Mouse (Mus musculus) CH12.LX (cell line): Measurements from ENCODE around the gene Mtif2. TPM values are rescaled to one million over a fixed set of nuclear protein-coding genes. Genes with fewer than 3 reads are reported as not detected.

Source experiments
- DNase-seq: peaks from one replicate; pipeline ENCODE4 v3.0.0-alpha.2; 2013; ENCODE audit errors: extremely low read depth
- H3K27ac ChIP-seq: 2 replicates; pipeline ENCODE4 v1.5.1; 2012; ENCODE audit warnings: low read depth, mild to moderate bottlenecking, control low read depth, moderate library complexity; ENCODE audit not compliant: insufficient read depth
- H3K27me3 ChIP-seq: replicated peaks from 2 replicates; pipeline ENCODE3; 2012; ENCODE audit warnings: inconsistent platforms
- H3K36me3 ChIP-seq, 2 experiments: replicated peaks in 1 of 2; 2 replicates each; pipeline versions ENCODE3 to v1.6.1; 2012; ENCODE audit warnings: inconsistent platforms in 1 of 2, low read length in 1 of 2, mild to moderate bottlenecking in 1 of 2, mixed read lengths in 1 of 2, moderate library complexity in 1 of 2; ENCODE audit not compliant: control insufficient read depth in 1 of 2, insufficient read depth in 1 of 2
- H3K4me1 ChIP-seq, 2 experiments: 2 replicates each; pipeline ENCODE4 v1.6.1; 2012; ENCODE audit warnings: inconsistent platforms in 1 of 2, moderate library complexity in 1 of 2; ENCODE audit not compliant: insufficient read depth in 2 of 2, control insufficient read depth in 1 of 2
- H3K4me2 ChIP-seq: 2 replicates; pipeline ENCODE4 v1.6.1; 2012; ENCODE audit warnings: low read depth, mild to moderate bottlenecking, control low read depth; ENCODE audit not compliant: poor library complexity, insufficient read depth, severe bottlenecking
- H3K4me3 ChIP-seq, 3 experiments: fragments of 150-350 bp in 1 of 3; sonication (generic) in 1 of 3; replicated peaks in 1 of 3; 2 replicates each; pipeline versions ENCODE3 to v1.5.1; 2011 to 2012; ENCODE audit warnings: low read depth in 2 of 3, low read length in 2 of 3, mild to moderate bottlenecking in 2 of 3, moderate library complexity in 2 of 3, control low read depth in 1 of 3, improper control_type of control experiment in 1 of 3, inconsistent platforms in 1 of 3, mixed read lengths in 1 of 3; ENCODE audit not compliant: poor library complexity in 1 of 3
- H3K79me2 ChIP-seq: replicated peaks from 2 replicates; pipeline ENCODE4 v1.6.1; 2012; ENCODE audit warnings: mild to moderate bottlenecking, moderate library complexity; ENCODE audit not compliant: control insufficient read depth, poor library complexity, insufficient read depth, severe bottlenecking; ENCODE audit errors: extremely low read depth
- H3K9ac ChIP-seq: 2 replicates; pipeline ENCODE4 v1.6.1; 2012; ENCODE audit warnings: low read depth, mild to moderate bottlenecking, control low read depth, moderate library complexity; ENCODE audit not compliant: insufficient read depth
- H3K9me3 ChIP-seq: replicated peaks from 2 replicates; pipeline ENCODE3; 2012; ENCODE audit warnings: low read length, inconsistent platforms, mixed read lengths
- BHLHE40 ChIP-seq: IDR thresholded peaks from 2 replicates; pipeline ENCODE4 v1.6.1; 2011; ENCODE audit warnings: mild to moderate bottlenecking, low read depth, low read length, improper control_type of control experiment
- CHD1 ChIP-seq: IDR thresholded peaks from 2 replicates; pipeline ENCODE4 v1.6.1; 2012; ENCODE audit warnings: low read depth, low read length, improper control_type of control experiment, inconsistent platforms
- CHD2 ChIP-seq: IDR thresholded peaks from 2 replicates; pipeline ENCODE4 v1.6.1; 2011; ENCODE audit warnings: low read length, improper control_type of control experiment
- CTCF ChIP-seq, 2 experiments: IDR thresholded peaks in 1 of 2; conservative IDR thresholded peaks in 1 of 2; 2 replicates each; pipeline ENCODE4 v1.5.1; 2011 to 2012; ENCODE audit warnings: low read depth in 2 of 2, low read length in 2 of 2, improper control_type of control experiment in 1 of 2, inconsistent platforms in 1 of 2, mild to moderate bottlenecking in 1 of 2, moderate library complexity in 1 of 2
- E2F4 ChIP-seq: IDR thresholded peaks from 2 replicates; pipeline ENCODE4 v1.6.1; 2011; ENCODE audit warnings: low read depth, low read length, improper control_type of control experiment; ENCODE audit not compliant: insufficient replicate concordance
- ELF1 ChIP-seq: IDR thresholded peaks from 2 replicates; pipeline ENCODE4 v1.6.1; 2014; ENCODE audit warnings: low read depth, mild to moderate bottlenecking, inconsistent platforms, low read length, improper control_type of control experiment
- EP300 ChIP-seq: IDR thresholded peaks from 2 replicates; pipeline ENCODE4 v1.6.1; 2011; ENCODE audit warnings: low read length, improper control_type of control experiment
- ETS1 ChIP-seq: conservative IDR thresholded peaks from 2 replicates; pipeline ENCODE4 v1.6.1; 2012; ENCODE audit warnings: low read depth, mild to moderate bottlenecking, inconsistent platforms, low read length, improper control_type of control experiment, moderate library complexity
- GABPA ChIP-seq: IDR thresholded peaks from 2 replicates; pipeline ENCODE4 v1.6.1; 2012; ENCODE audit warnings: low read depth, low read length, improper control_type of control experiment, inconsistent platforms; ENCODE audit not compliant: insufficient replicate concordance
- HCFC1 ChIP-seq: IDR thresholded peaks from 2 replicates; pipeline ENCODE4 v1.6.1; 2012; ENCODE audit warnings: low read depth, mild to moderate bottlenecking, inconsistent platforms, low read length, improper control_type of control experiment
- IRF4 ChIP-seq: IDR thresholded peaks from 2 replicates; pipeline ENCODE4 v1.6.1; 2014; ENCODE audit warnings: low read depth, mild to moderate bottlenecking, inconsistent platforms, low read length, improper control_type of control experiment
- JUN ChIP-seq: IDR thresholded peaks from 2 replicates; pipeline ENCODE4 v1.6.1; 2011; ENCODE audit warnings: low read depth, mild to moderate bottlenecking, low read length, improper control_type of control experiment, moderate library complexity; ENCODE audit not compliant: insufficient read depth
- JUND ChIP-seq: conservative IDR thresholded peaks from 2 replicates; pipeline ENCODE4 v1.6.1; 2011; ENCODE audit warnings: low read depth, low read length, improper control_type of control experiment
- KAT2A ChIP-seq: IDR thresholded peaks from 2 replicates; pipeline ENCODE4 v1.6.1; 2012; ENCODE audit warnings: low read length, improper control_type of control experiment, inconsistent platforms; ENCODE audit not compliant: insufficient replicate concordance
- MAFK ChIP-seq: IDR thresholded peaks from 2 replicates; pipeline ENCODE4 v1.6.1; 2011; ENCODE audit warnings: low read length, improper control_type of control experiment; ENCODE audit not compliant: insufficient replicate concordance
- MAX ChIP-seq: IDR thresholded peaks from 2 replicates; pipeline ENCODE4 v1.6.1; 2011; ENCODE audit warnings: low read length, improper control_type of control experiment
- MAZ ChIP-seq: IDR thresholded peaks from 2 replicates; pipeline ENCODE4 v1.6.1; 2012; ENCODE audit warnings: low read depth, mild to moderate bottlenecking, inconsistent platforms, low read length, improper control_type of control experiment, moderate library complexity
- MEF2A ChIP-seq: IDR thresholded peaks from 2 replicates; pipeline ENCODE4 v1.6.1; 2014; ENCODE audit warnings: low read depth, mild to moderate bottlenecking, inconsistent platforms, low read length, improper control_type of control experiment, borderline replicate concordance
- MXI1 ChIP-seq: IDR thresholded peaks from 2 replicates; pipeline ENCODE4 v1.6.1; 2011; ENCODE audit warnings: mild to moderate bottlenecking, low read depth, low read length, improper control_type of control experiment
- MYC ChIP-seq: IDR thresholded peaks from 2 replicates; pipeline ENCODE4 v1.6.1; 2011; ENCODE audit warnings: low read depth, mild to moderate bottlenecking, improper control_type of control experiment, low read length
- NELFE ChIP-seq: IDR thresholded peaks from 2 replicates; pipeline ENCODE4 v1.6.1; 2011; ENCODE audit warnings: low read depth, low read length, improper control_type of control experiment
- NRF1 ChIP-seq: IDR thresholded peaks from 2 replicates; pipeline ENCODE4 v1.6.1; 2014; ENCODE audit warnings: low read depth, mild to moderate bottlenecking, inconsistent platforms, low read length, improper control_type of control experiment, moderate library complexity
- PAX5 ChIP-seq: IDR thresholded peaks from 2 replicates; pipeline ENCODE4 v1.6.1; 2012; ENCODE audit warnings: low read length, inconsistent platforms, mixed read lengths
- POLR2A ChIP-seq: IDR thresholded peaks from 2 replicates; pipeline ENCODE4 v1.6.1; 2011; ENCODE audit warnings: low read depth, mild to moderate bottlenecking, improper control_type of control experiment, low read length
- POLR2AphosphoS2 ChIP-seq: IDR thresholded peaks from 2 replicates; pipeline ENCODE4 v1.6.1; 2011; ENCODE audit warnings: low read depth, low read length, improper control_type of control experiment
- RAD21 ChIP-seq: IDR thresholded peaks from 2 replicates; pipeline ENCODE4 v1.6.1; 2011; ENCODE audit warnings: low read depth, mild to moderate bottlenecking, low read length, improper control_type of control experiment, moderate library complexity
- RCOR1 ChIP-seq: conservative IDR thresholded peaks from 2 replicates; pipeline ENCODE4 v1.6.1; 2012; ENCODE audit warnings: low read depth, mild to moderate bottlenecking, inconsistent platforms, low read length, improper control_type of control experiment
- SIN3A ChIP-seq: IDR thresholded peaks from 2 replicates; pipeline ENCODE4 v1.6.1; 2012; ENCODE audit warnings: low read length, improper control_type of control experiment, inconsistent platforms
- SMC3 ChIP-seq: IDR thresholded peaks from 2 replicates; pipeline ENCODE4 v1.6.1; 2011; ENCODE audit warnings: low read depth, low read length, improper control_type of control experiment
- TBP ChIP-seq: conservative IDR thresholded peaks from 2 replicates; pipeline ENCODE4 v1.6.1; 2011; ENCODE audit warnings: low read depth, low read length, improper control_type of control experiment
- TCF12 ChIP-seq: IDR thresholded peaks from 2 replicates; pipeline ENCODE4 v1.6.1; 2014; ENCODE audit warnings: low read depth, mild to moderate bottlenecking, inconsistent platforms, low read length, improper control_type of control experiment
- UBTF ChIP-seq: IDR thresholded peaks from 2 replicates; pipeline ENCODE4 v1.6.1; 2012; ENCODE audit warnings: low read depth, mild to moderate bottlenecking, inconsistent platforms, low read length, improper control_type of control experiment, moderate library complexity
- USF1 ChIP-seq: IDR thresholded peaks from 2 replicates; pipeline ENCODE4 v1.6.1; 2014; ENCODE audit warnings: low read depth, mild to moderate bottlenecking, inconsistent platforms, low read length, improper control_type of control experiment
- USF2 ChIP-seq: conservative IDR thresholded peaks from 2 replicates; pipeline ENCODE4 v1.6.1; 2011; ENCODE audit warnings: low read depth, low read length, improper control_type of control experiment
- ZKSCAN1 ChIP-seq: IDR thresholded peaks from 2 replicates; pipeline ENCODE4 v1.6.1; 2012; ENCODE audit warnings: low read depth, inconsistent platforms, low read length, improper control_type of control experiment, borderline replicate concordance
- ZMIZ1 ChIP-seq: IDR thresholded peaks from 2 replicates; pipeline ENCODE4 v1.6.1; 2012; ENCODE audit warnings: low read depth, mild to moderate bottlenecking, inconsistent platforms, low read length, improper control_type of control experiment
- ZNF384 ChIP-seq: IDR thresholded peaks from 2 replicates; pipeline ENCODE4 v1.6.1; 2012; ENCODE audit warnings: low read depth, low read length, improper control_type of control experiment, inconsistent platforms
- dilution Hi-C: fragments of 300-500 bp; cut with MboI; formaldehyde crosslinking; loops from 2 replicates; pipeline ENCODE4 v1.14.3; 2020; ENCODE audit warnings: low sequenced_read_pairs; ENCODE audit not compliant: extremely low pct_unique_long_range_greater_than_20kb, extremely low pct_ligation_motif_present
- in situ Hi-C: fragments of 300-500 bp; cut with MboI; formaldehyde crosslinking; loops from 3 replicates; pipeline ENCODE4 v1.14.3; 2019; ENCODE audit warnings: low sequenced_read_pairs, low pct_ligation_motif_present, low pct_unique_long_range_greater_than_20kb, mixed read lengths
- polyA plus RNA-seq: library from polyadenylated mRNA; unstranded; fragments of >175 nt; gene quantifications from 2 replicates; pipeline ENCODE4 v1.2.1, GENCODE M21; 2012; ENCODE audit warnings: low read depth; ENCODE audit not compliant: insufficient read length
- total RNA-seq, 2 experiments: library from RNA; depleted of rRNA; stranded (reverse); fragments of 300-350 nt in 1 of 2; fragments of >200 nt in 1 of 2; gene quantifications; 2 replicates each; pipeline ENCODE4 v1.2.3; 2012 to 2014

Mtif2 gene
- 38.3 and 41.6 TPM in 2 replicates for total RNA-seq (2012; rRNA removed)
- total RNA-seq (2014; rRNA removed) = 68.9 and 84.0 TPM in 2 replicates
- 41.7 and 47.0 TPM in 2 replicates for polyA plus RNA-seq

- H3K4me1 ChIP-seq = peaks cover 4 to 27% of the 10 kb centered on the region in 2 experiments
- dilution Hi-C loops = no loop called here
- TF ChIP-seq ZMIZ1 = peak; percentile 96
- no peak for TF ChIP-seq PAX5
- no peak for TF ChIP-seq RAD21
- TF ChIP-seq ZNF384 = peak; percentile 79
- peak; percentile 83 for TF ChIP-seq MYC
- no peak for TF ChIP-seq USF2
- TF ChIP-seq UBTF = no peak
- TF ChIP-seq E2F4 = no peak
- TF ChIP-seq USF1 = no peak
- peak; percentile 84 for TF ChIP-seq IRF4
- 0 out of 2 replicates have a peak, but pooled peaks have one; percentile 5 for TF ChIP-seq BHLHE40
- peak; percentile 46 for TF ChIP-seq NRF1
- peak; percentile 95 for TF ChIP-seq POLR2AphosphoS2
- TF ChIP-seq ELF1 = peak; percentile 90
- TF ChIP-seq CTCF (conservative IDR thresholded peaks at IDR 0.05 in 1 of 2, IDR thresholded peaks at IDR 0.05 in 1 of 2; ENCODE audit: low read depth in 2 of 2, low read length in 2 of 2) = peak in 1 of 2 experiments; percentile 20; a peak in 1 of 4 replicates
- no peak for TF ChIP-seq ZKSCAN1
- TF ChIP-seq CHD2 = no peak; the same call in 1 of the 2 replicates
- TF ChIP-seq TBP = peak; percentile 87
- peak; percentile 96 for TF ChIP-seq TCF12
- TF ChIP-seq CHD1 = peak; percentile 87
- TF ChIP-seq EP300 = no peak
- TF ChIP-seq HCFC1 = peak; percentile 97
- TF ChIP-seq MAX = peak; percentile 75; the same call in 1 of the 2 replicates
- TF ChIP-seq JUND = no peak
- no peak for TF ChIP-seq MAFK
- TF ChIP-seq KAT2A = peak; percentile 94; the same call in 1 of the 2 replicates
- TF ChIP-seq RCOR1 = 0 out of 2 replicates have a peak, but pooled peaks have one; percentile 77
- peak; percentile 11; the same call in 1 of the 2 replicates for TF ChIP-seq MAZ
- TF ChIP-seq SMC3 = peak; percentile 34; the same call in 1 of the 2 replicates
- TF ChIP-seq MXI1 = peak; percentile 83
- TF ChIP-seq MEF2A = peak; percentile 74
- TF ChIP-seq NELFE = peak; percentile 99
- peak; percentile 99 for TF ChIP-seq POLR2A
- no peak for TF ChIP-seq JUN
- TF ChIP-seq SIN3A = peak; percentile 89
- no peak; the same call in 1 of the 2 replicates for TF ChIP-seq GABPA
- 0 out of 2 replicates have a peak, but pooled peaks have one; percentile 29 for TF ChIP-seq ETS1
Observed at GRCm38 (mm10) chr11:29525988-29526794, at the start of gene Mtif2. Gene Mtif2, plus strand, starts transcription at chr11:29526408.

More at GRCm38 (mm10) chr11:29525988-29526794, at the start of gene Mtif2:
- H3K9me3 ChIP-seq = no peaks in the 10 kb centered on the region
- H3K79me2 ChIP-seq = peaks cover 28% of the 10 kb centered on the region
- in situ Hi-C loops = loop anchor here (25.0 kb wide), 1 partner anchor 264 kb away; no protein-coding TSS in a partner anchor
- peak within 1 kb of the TSS; percentile 79 for H3K9ac ChIP-seq
- peak; percentile 89 for DNase-seq
- no peaks in the 10 kb centered on the region for H3K27me3 ChIP-seq
- peak within 1 kb of the TSS; percentile 51 for H3K27ac ChIP-seq
- H3K4me2 ChIP-seq = peak within 1 kb of the TSS; percentile 96
- H3K36me3 ChIP-seq = peaks cover 8 to 20% of the 10 kb centered on the region in 2 experiments
- H3K4me3 ChIP-seq = peak within 1 kb of the TSS; percentile 74 to 93 (median 78)
